Mouse (Mus musculus): Measurements from ENCODE around the gene Wsb1. TPM values are rescaled to one million over a fixed set of nuclear protein-coding genes. Genes with fewer than 3 reads are reported as not detected.

The Wsb1 gene
- total and polyA plus RNA-seq, 3 experiments, result 48.8 to 90.9 (median 57.0) TPM

DNA sequence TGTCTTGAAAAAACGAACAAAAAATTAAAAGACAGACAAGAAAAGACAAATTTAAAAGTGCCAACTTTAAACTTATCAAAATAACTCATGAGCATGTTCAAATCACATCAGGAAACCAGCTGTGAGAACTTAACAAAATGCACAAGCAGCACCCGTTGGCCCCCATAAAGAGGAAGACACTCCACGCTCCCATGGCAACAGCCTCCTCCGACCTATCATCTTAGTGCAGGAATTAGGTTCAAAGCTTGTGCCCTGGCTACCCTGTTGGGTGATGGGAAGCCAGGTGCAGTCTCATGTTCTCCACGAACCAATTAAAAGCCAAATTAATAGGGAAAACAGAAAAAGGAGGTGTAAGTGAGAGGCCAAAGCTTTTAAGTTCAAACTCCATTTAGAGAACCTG, 32.8 kb downstream of the Wsb1 start:
- no peaks in the 10 kb centered on the region for H3K9me3 ChIP-seq (replicated peaks; ENCODE audit: insufficient read depth, low read length)
- TF ChIP-seq USF1 (IDR thresholded peaks at IDR 0.05; ENCODE audit: low read depth, low read length) (no peak), EP300 (IDR thresholded peaks at IDR 0.05; ENCODE audit: low read depth in 1 of 2, low read length in 2 of 2) (no peak), MXI1 (IDR thresholded peaks at IDR 0.05; ENCODE audit: low read depth, low read length) (no peak), ZNF384 (IDR thresholded peaks at IDR 0.05; ENCODE audit: low read depth, low read length) (no peak), NRF1 (IDR thresholded peaks at IDR 0.05; ENCODE audit: insufficient read depth, low read depth, low read length, poor library complexity, severe bottlenecking) (no peak), JUND (IDR thresholded peaks at IDR 0.05; ENCODE audit: low read depth, low read length) (no peak), TBP (IDR thresholded peaks at IDR 0.05; ENCODE audit: low read depth, low read length) (no peak), POLR2A (IDR thresholded peaks at IDR 0.05; ENCODE audit: control insufficient read depth in 1 of 2, insufficient read depth in 1 of 2, low read depth in 1 of 2, low read length in 2 of 2, poor library complexity in 1 of 2) (no peak), KAT2A (conservative IDR thresholded peaks at IDR 0.05; ENCODE audit: low read depth, low read length) (no peak), CTCF (IDR thresholded peaks at IDR 0.05 in 2 of 3, conservative IDR thresholded peaks at IDR 0.05 in 1 of 3; ENCODE audit: control insufficient read depth in 1 of 3, insufficient read depth in 1 of 3, low read depth in 2 of 3, low read length in 3 of 3, poor library complexity in 1 of 3, severe bottlenecking in 1 of 3) (no peak)
- peaks cover 3 to 11% of the 10 kb centered on the region in 2 experiments; a peak in 3 of 4 replicates for H3K4me1 ChIP-seq (ENCODE audit: control insufficient read depth in 1 of 2, insufficient read depth in 2 of 2, low read length in 2 of 2)
- H3K27ac ChIP-seq (ENCODE audit: control insufficient read depth, low read depth, low read length), result no peak overlapping the region
- H3K79me2 ChIP-seq (ENCODE audit: control insufficient read depth, insufficient read depth, low read length, poor library complexity), result no peaks in the 10 kb centered on the region
- H3K4me3 ChIP-seq (ENCODE audit: control insufficient read depth in 1 of 2, insufficient read depth in 1 of 2, low read depth in 2 of 2, low read length in 2 of 2), result no peak overlapping the region
- no peak overlapping the region for H3K9ac ChIP-seq (ENCODE audit: control insufficient read depth, low read depth, low read length, poor library complexity, severe bottlenecking)
- no peaks in the 10 kb centered on the region for H3K27me3 ChIP-seq (ENCODE audit: control insufficient read depth in 1 of 2, insufficient read depth in 2 of 2, low read length in 2 of 2)
- peak; percentile 43 for DNase-seq (ENCODE audit: low read depth, low spot score)
- peaks cover 0 to 5% of the 10 kb centered on the region in 2 experiments; a peak in 2 of 4 replicates for H3K36me3 ChIP-seq (ENCODE audit: control insufficient read depth in 1 of 2, insufficient read depth in 2 of 2, low read length in 2 of 2)

DNA sequence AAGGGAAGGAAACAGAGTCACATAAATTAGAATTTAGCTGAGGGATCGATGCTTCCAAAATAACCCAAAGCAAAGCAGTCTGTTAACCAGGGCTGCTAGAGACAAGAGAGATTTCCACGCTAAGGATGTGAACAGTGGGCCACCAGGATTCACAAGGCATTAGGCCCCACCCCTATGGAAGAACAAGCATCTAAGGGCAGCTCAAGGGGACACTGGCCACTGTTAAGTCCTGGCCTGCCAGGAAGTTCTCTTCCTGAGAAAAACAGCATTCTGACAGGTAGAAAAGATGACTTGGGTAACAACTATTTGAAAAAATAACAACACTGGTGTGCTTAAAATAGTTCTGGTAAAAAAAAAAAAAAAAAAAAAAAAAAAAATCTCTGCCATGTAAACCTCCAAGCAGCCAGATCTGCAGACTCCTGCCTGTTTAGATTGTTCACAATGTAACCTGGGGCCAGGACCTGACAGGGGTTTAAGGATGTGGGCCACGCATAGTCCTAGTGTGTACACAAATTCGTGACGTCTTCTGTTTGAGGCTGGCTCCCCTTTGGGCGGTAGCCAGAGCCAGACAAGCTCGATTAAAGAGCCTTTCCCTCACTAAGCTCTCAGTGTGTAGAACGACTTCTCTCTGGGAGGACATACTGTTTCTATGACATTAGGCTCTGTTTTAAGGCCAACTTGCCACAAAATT, 35.4 kb downstream of the Wsb1 start:
- DNase-seq (ENCODE audit: low read depth, low spot score), result no peak
- H3K27me3 ChIP-seq (ENCODE audit: control insufficient read depth in 1 of 2, insufficient read depth in 2 of 2, low read length in 2 of 2), result no peaks in the 10 kb centered on the region
- H3K9me3 ChIP-seq (replicated peaks; ENCODE audit: insufficient read depth, low read length), result no peaks in the 10 kb centered on the region
- H3K4me3 ChIP-seq (ENCODE audit: control insufficient read depth in 1 of 2, insufficient read depth in 1 of 2, low read depth in 2 of 2, low read length in 2 of 2), result no peak overlapping the region
- no peak overlapping the region for H3K9ac ChIP-seq (ENCODE audit: control insufficient read depth, low read depth, low read length, poor library complexity, severe bottlenecking)
- no peaks in the 10 kb centered on the region for H3K79me2 ChIP-seq (ENCODE audit: control insufficient read depth, insufficient read depth, low read length, poor library complexity)
- H3K36me3 ChIP-seq (ENCODE audit: control insufficient read depth in 1 of 2, insufficient read depth in 2 of 2, low read length in 2 of 2), result peaks cover 0 to 4% of the 10 kb centered on the region in 2 experiments; a peak in 2 of 4 replicates
- H3K4me1 ChIP-seq (ENCODE audit: control insufficient read depth in 1 of 2, insufficient read depth in 2 of 2, low read length in 2 of 2), result peaks cover 0 to 15% of the 10 kb centered on the region in 2 experiments; a peak in 3 of 4 replicates
- TF ChIP-seq UBTF (IDR thresholded peaks at IDR 0.05; ENCODE audit: borderline replicate concordance, insufficient read depth, low read depth, low read length) (no peak), MEF2A (IDR thresholded peaks at IDR 0.05; ENCODE audit: extremely low read depth, insufficient replicate concordance, low read depth, low read length, poor library complexity, severe bottlenecking) (no peak), NRF1 (IDR thresholded peaks at IDR 0.05; ENCODE audit: insufficient read depth, low read depth, low read length, poor library complexity, severe bottlenecking) (no peak), JUND (IDR thresholded peaks at IDR 0.05; ENCODE audit: low read depth, low read length) (no peak), SIN3A (IDR thresholded peaks at IDR 0.05; ENCODE audit: low read length) (no peak), ZC3H11A (IDR thresholded peaks at IDR 0.05; ENCODE audit: low read depth, low read length) (no peak), ELF1 (IDR thresholded peaks at IDR 0.05; ENCODE audit: low read depth, low read length) (no peak), MAX (IDR thresholded peaks at IDR 0.05; ENCODE audit: low read length) (no peak), ZMIZ1 (IDR thresholded peaks at IDR 0.05; ENCODE audit: low read depth, low read length) (no peak), MYB (IDR thresholded peaks at IDR 0.05; ENCODE audit: low read depth, low read length) (no peak), CTCF (IDR thresholded peaks at IDR 0.05 in 2 of 3, conservative IDR thresholded peaks at IDR 0.05 in 1 of 3; ENCODE audit: control insufficient read depth in 1 of 3, insufficient read depth in 1 of 3, low read depth in 2 of 3, low read length in 3 of 3, poor library complexity in 1 of 3, severe bottlenecking in 1 of 3) (no peak)
- no peak overlapping the region for H3K27ac ChIP-seq (ENCODE audit: control insufficient read depth, low read depth, low read length)

Data from MEL (cell line).